Mouse (Mus musculus) brown adipose tissue, adult 24 weeks (tissue): ENCODE data around the gene Thada. TPM values are rescaled to one million over a fixed set of nuclear protein-coding genes. Genes with fewer than 3 reads are reported as not detected.

ENCODE experiments used
- H3K27ac ChIP-seq: fragments of 200-500 bp; replicated peaks from 2 replicates; pipeline ENCODE4 v1.5.1; 2012; ENCODE audit warnings: low read depth, mild to moderate bottlenecking, low read length
- H3K4me1 ChIP-seq: fragments of 200-500 bp; 2 replicates; pipeline ENCODE4 v1.6.1; 2012; ENCODE audit warnings: low read length, mixed read lengths; ENCODE audit not compliant: control insufficient read depth, insufficient read depth, insufficient read length
- H3K4me3 ChIP-seq: fragments of 200-500 bp; 2 replicates; pipeline ENCODE4 v1.5.1; 2012; ENCODE audit warnings: low read depth, mild to moderate bottlenecking, low read length, moderate library complexity; ENCODE audit not compliant: insufficient read depth
- polyA plus RNA-seq: library from polyadenylated mRNA; stranded (reverse); fragments of >200 nt; gene quantifications from 2 replicates; pipeline ENCODE4 v1.2.4, GENCODE M21; 2012; ENCODE audit not compliant: missing spikeins, insufficient read depth, insufficient read length

Thada gene
- polyA plus RNA-seq, 1 experiment: 4.7 TPM

- Histone ChIP-seq H3K4me1 (peaks cover 28% of the 10 kb centered on the region), H3K4me3 (no peak overlapping the region), H3K27ac (peak overlapping the region; percentile 65)
These were observed 97.6 kb downstream of the Thada start for GRCm38 (mm10) chr17:84368213-84369014.

DNA sequence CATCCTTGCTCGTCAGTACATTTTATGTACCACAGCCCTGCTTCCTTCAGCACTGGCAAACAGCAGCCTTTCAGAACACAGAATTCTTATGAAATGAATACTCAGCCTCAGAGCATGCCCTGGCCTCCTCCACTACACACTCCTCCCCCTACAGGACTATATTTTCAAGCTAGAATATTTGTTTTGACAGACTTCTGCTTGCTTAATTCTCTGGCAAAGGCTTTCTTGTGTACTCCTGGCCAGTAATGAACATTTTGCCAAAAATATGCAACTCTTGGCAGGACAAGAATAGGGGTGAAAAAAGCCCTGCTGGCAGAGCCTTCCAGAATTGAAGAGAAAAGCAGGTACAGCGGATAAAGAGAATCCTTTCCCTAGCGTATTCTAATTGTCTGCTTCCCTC is 98.3 kb downstream of the Thada start:
- peaks cover 33% of the 10 kb centered on the region for H3K4me1 ChIP-seq
- H3K27ac ChIP-seq: peak overlapping the region; percentile 82
- H3K4me3 ChIP-seq: no peak overlapping the region

DNA sequence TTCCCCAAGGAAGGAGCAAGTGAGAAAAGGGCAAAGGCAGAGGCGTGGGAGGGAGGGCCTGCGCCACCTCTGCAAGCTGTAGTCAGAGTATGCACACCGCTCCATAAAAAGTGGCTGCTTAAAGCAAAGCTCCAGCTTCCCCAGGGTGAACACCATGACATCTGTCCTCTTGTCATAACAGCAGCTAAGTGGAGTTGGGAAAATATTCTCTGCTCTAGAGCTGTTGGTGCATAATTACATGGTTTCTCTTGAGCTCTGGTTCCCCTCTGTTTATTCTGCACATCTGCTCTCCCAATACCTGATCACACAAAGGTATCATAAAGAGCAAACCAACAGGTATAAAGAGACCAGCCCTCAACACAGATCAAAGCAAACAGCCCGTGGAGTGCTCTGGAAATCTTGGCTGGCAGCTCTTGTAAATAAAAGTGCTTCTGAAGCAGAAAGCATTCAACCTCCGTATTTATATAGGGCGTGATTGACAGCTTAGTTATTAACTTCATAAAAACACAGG is 100.2 kb downstream of the Thada start:
- peaks cover 37% of the 10 kb centered on the region for H3K4me1 ChIP-seq
- H3K4me3 ChIP-seq: no peak overlapping the region
- peak overlapping the region; percentile 55 for H3K27ac ChIP-seq

- H3K4me3 ChIP-seq: no peak overlapping the region
- H3K27ac ChIP-seq: peak overlapping the region; percentile 55
- peaks cover 37% of the 10 kb centered on the region for H3K4me1 ChIP-seq
These were observed 100.8 kb downstream of the Thada start for GRCm38 (mm10) chr17:84365006-84365716.

DNA sequence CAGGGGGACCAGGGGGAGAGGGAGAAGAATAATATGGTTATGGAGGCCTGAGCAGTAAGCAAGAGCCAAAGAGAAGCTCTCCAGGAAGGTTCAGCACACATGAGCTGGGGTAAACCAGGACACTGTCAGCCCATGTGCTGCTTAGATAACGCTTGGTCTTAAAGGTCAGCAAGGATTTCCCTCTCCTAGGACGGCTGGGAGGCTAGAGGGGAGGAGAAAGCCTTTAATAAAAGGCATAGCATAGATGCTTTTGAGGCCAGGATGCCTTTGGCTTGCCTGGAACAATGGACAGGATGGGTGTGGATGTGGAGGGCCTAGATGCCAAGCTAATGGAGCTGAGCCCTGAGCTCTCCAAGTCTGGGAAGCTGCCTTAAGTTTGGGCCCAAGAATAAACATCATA is 102.6 kb downstream of the Thada start:
- Histone ChIP-seq H3K4me1 (peaks cover 26% of the 10 kb centered on the region), H3K4me3 (no peak overlapping the region), H3K27ac (peak overlapping the region; percentile 35; the same call in 1 of the 2 replicates)

DNA sequence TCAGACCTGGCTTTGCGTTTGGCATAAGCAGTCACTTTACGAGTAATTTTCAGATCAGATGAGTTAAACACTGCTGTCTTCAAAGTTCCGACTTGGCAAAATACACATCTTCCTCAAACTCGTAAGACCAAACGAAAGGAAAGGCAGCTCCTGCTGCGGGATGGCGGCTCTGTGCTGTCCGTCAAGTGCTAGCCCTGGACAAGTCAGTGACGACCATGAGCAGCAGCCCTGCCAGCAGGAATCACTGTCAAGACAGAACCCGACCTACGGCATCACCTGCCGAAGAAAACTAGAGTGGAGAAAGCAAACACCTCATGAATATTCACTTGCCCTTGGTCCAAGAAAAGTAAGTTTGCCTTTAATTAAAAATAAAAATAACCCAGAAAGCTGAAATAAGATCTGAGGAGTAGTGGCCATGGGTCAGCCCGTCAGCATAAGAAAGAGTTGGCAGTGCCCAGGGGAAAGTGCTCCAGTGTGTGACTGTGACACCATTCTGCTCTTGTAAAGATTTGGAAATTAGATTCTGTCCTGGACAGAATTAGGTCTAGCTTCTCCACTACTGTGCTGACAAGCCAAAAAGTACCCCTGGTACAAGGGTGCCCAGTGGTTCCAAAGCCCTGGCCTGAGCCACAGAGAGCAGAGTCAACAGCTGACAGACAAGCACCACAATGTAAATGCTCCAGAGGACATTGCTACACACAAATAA is 103.3 kb downstream of the Thada start:
- H3K4me1 ChIP-seq: peaks cover 24% of the 10 kb centered on the region
- H3K27ac ChIP-seq: peak overlapping the region; percentile 78; the same call in 1 of the 2 replicates
- H3K4me3 ChIP-seq: no peak overlapping the region

- peaks cover 22% of the 10 kb centered on the region for H3K4me1 ChIP-seq
- H3K4me3 ChIP-seq: no peak overlapping the region
- no peak overlapping the region for H3K27ac ChIP-seq
These were observed 105.0 kb downstream of the Thada start for GRCm38 (mm10) chr17:84361006-84361405.

DNA sequence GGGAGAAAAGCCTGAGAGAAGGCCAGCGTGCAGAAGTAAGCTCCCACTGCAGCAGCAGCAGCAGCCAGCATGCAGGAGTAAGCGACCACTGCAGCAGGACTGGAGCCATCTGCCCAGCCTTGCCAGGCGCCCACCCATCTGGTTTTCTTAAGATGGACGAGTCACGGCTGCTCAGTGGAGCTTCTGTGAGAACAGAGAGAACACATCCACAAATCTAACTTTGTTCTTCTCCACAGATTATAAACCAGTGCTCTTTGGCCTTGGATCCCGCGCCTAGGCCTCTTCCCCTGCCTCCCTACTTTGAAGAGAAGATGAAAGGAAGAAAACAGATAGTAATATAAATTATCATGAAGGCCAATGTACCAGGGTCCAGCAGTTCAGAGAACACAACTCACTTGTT is 106.2 kb downstream of the Thada start:
- H3K27ac ChIP-seq: no peak overlapping the region
- H3K4me3 ChIP-seq: no peak overlapping the region
- H3K4me1 ChIP-seq: peaks cover 15% of the 10 kb centered on the region

GRCm38 (mm10) chr17:84358951-84359644 is 106.9 kb downstream of the Thada start:
- peaks cover 11% of the 10 kb centered on the region for H3K4me1 ChIP-seq
- H3K4me3 ChIP-seq: no peak overlapping the region
- H3K27ac ChIP-seq: no peak overlapping the region

- H3K4me1 ChIP-seq: peaks cover 5% of the 10 kb centered on the region
- H3K27ac ChIP-seq: no peak overlapping the region
- no peak overlapping the region for H3K4me3 ChIP-seq
These were observed 108.2 kb downstream of the Thada start for GRCm38 (mm10) chr17:84357776-84358175.

DNA sequence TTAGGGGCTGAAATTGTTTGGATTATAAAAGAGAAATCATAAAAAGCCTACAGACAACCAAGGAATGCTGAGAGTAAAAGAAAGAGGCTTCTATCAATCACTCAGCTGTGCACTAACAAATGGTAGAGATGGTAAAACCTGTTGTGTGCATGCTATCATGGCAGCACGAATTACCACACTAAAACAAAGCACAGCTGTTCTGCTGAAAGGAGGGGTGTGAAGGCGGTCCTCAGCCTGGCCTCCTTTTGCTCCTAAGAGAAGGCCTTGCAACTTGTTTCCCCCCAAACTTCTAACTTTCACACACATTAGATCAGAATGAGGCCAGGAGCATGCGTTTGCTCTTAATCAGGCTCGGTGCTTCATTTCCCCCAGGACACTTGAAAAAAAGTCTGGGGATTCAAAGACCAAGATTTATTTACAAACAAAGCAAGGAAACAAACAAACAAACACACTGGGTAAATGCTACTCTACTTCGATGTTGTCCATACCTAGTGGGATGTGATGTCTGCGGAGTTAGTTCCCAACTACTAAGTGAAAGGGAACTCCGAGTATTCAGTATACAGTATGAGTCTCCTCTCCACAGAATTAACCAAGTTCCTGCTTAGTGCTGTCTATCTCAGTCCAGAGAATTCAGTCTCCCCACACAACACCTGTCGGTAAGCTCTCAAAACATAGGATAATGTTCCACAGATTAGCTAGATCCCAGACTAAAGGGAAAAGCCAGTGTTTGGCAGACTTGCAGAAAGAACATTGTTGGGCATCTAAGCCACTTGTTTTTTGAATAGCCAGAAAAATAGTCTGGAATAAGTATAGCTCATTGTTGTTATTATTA is 109.7 kb downstream of the Thada start:
- Histone ChIP-seq H3K4me3 (no peak overlapping the region), H3K27ac (no peak overlapping the region), H3K4me1 (no peaks in the 10 kb centered on the region)

DNA sequence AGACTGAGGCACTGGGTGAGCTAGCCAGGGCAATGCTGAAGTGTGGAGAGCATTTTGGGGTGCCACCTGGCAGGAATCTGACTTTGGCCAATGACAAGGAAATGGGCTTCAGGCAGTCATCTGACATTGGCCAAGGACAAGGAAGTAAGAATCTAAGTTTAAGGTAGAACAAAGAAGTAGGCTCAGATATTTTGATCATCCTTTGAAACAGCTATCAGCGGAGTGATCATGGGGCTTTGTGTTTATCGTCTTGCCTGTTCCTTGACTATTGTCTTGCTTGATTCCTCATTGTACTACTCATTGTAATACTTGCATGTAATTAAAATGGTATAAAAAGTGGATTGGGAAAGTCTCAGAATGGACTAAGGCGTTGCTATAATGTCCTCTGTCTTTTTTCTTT is 111.0 kb downstream of the Thada start:
- Histone ChIP-seq H3K4me3 (no peak overlapping the region), H3K27ac (no peak overlapping the region), H3K4me1 (no peaks in the 10 kb centered on the region)

DNA sequence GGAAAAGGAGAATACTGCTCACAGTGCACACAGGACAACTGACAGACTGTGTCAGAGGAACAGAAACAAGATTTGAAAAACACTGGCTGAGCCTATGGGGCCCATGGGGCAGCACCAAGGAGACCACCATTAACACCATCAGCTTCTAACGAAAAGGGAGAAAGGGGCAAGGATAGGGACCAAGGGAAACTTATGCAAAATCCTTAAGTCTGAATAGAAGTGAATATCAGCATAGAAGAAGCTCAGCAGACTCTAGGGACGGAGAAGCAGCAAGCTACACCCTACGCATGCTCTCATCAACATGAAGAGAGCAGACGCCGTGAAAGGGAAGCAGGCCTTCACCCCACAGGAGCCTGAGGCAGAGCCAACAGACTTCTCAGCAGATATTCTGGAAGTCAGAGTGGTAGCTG is 112.1 kb downstream of the Thada start:
- Histone ChIP-seq H3K27ac (no peak overlapping the region), H3K4me3 (no peak overlapping the region)

More for the DNA sequence above, 112.1 kb downstream of the Thada start:
- no peaks in the 10 kb centered on the region for H3K4me1 ChIP-seq
